Mouse (Mus musculus) midbrain, embryonic 15.5 days (tissue): ENCODE results near the gene Fam83e. TPM values are rescaled to one million over a fixed set of nuclear protein-coding genes. Genes with fewer than 3 reads are reported as not detected.

Experiments
- ATAC-seq: fragments of 200-750 bp; cut with Nextera tagmentation; replicated peaks from 2 replicates; pipeline ENCODE4 v1.8.0; 2017; ENCODE audit warnings: moderate TSS enrichment
- H3K27ac ChIP-seq: fragments of 300-500 bp; sonication (generic); 2 replicates; pipeline ENCODE4 v1.5.1; 2015; ENCODE audit warnings: mild to moderate bottlenecking, inconsistent platforms
- H3K27me3 ChIP-seq: fragments of 300-500 bp; sonication (generic); replicated peaks from 2 replicates; pipeline ENCODE4 v1.6.1; 2015; ENCODE audit warnings: inconsistent platforms
- H3K36me3 ChIP-seq: fragments of 300-500 bp; sonication (generic); replicated peaks from 2 replicates; pipeline ENCODE4 v1.6.1; 2015; ENCODE audit warnings: inconsistent platforms
- H3K4me1 ChIP-seq: fragments of 300-500 bp; sonication (generic); 2 replicates; pipeline ENCODE4 v1.6.1; 2015; ENCODE audit warnings: inconsistent platforms
- H3K4me2 ChIP-seq: fragments of 300-500 bp; sonication (generic); 2 replicates; pipeline ENCODE4 v1.6.1; 2015; ENCODE audit warnings: inconsistent platforms, mild to moderate bottlenecking, moderate library complexity
- H3K4me3 ChIP-seq: fragments of 300-500 bp; sonication (generic); 2 replicates; pipeline ENCODE4 v1.5.1; 2015; ENCODE audit warnings: mild to moderate bottlenecking, inconsistent platforms
- H3K9ac ChIP-seq: fragments of 300-500 bp; sonication (generic); 2 replicates; pipeline ENCODE4 v1.6.1; 2015; ENCODE audit warnings: mild to moderate bottlenecking, inconsistent platforms
- H3K9me3 ChIP-seq: fragments of 300-500 bp; sonication (generic); 2 replicates; pipeline ENCODE4 v1.6.1; 2016; ENCODE audit warnings: inconsistent platforms
- WGBS: fragments of 180-500 bp; shearing (Covaris S2); methylation state at CpG from one replicate; pipeline ENCODE4 v1.1.7; 2015; ENCODE audit warnings: mixed read lengths; 5-methylcytosine and 5-hydroxymethylcytosine counted together
- polyA plus RNA-seq: library from polyadenylated mRNA; unstranded; fragments of >200 nt; fragmentation: Nextera tagmentation; extraction: Ambion mirVana; gene quantifications from 2 replicates; pipeline ENCODE4 v1.2.1, GENCODE M21; 2015

Fam83e gene
- polyA plus RNA-seq, 1 experiment from 2014 or later: 0.74 TPM

DNA sequence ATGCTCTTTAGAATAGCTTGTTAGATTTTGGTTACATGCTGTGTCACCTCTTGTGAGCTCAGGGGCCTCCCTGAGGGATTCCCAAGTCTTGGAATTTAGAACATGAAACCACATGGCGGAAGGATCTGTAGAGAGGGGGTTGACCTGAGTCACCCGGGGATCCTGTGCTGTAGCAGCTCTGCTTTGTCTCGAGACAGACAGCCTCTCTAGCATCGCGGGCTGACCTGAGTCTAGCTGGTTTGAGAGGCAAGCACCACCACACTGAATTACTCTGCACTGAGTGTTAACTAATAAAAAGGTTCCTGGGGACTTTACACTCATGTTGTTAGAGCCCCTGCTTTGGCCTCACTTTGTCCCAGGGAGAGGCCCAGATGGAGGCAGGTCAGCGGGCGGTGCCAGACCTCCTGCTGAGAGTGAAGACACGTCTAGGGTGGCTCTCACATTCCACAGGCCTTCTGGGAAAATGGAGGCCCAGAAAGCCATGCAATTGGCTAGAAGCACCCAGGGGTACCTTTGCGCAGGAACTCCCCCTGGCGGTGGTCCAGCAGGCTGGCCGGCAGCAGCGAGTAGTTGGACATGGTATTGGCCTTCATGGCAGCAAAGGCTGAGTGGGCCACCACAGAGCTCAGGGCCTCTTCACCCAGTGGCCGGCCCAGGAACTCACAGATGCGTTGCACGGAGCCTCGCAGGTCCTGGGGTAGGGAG, 9.9 kb downstream of the Fam83e start:
- no peaks in the 10 kb centered on the region for H3K27me3 ChIP-seq
- no peak overlapping the region for H3K4me2 ChIP-seq
- H3K4me3 ChIP-seq: no peak overlapping the region
- peak; percentile 30; the same call in 1 of the 2 replicates for ATAC-seq
- H3K9me3 ChIP-seq: no peaks in the 10 kb centered on the region
- H3K36me3 ChIP-seq: no peaks in the 10 kb centered on the region
- H3K9ac ChIP-seq: no peak overlapping the region
- H3K27ac ChIP-seq: no peak overlapping the region
- no peaks in the 10 kb centered on the region for H3K4me1 ChIP-seq
- 16% methylated on average over 16 of the region's 16 CpGs for WGBS

DNA sequence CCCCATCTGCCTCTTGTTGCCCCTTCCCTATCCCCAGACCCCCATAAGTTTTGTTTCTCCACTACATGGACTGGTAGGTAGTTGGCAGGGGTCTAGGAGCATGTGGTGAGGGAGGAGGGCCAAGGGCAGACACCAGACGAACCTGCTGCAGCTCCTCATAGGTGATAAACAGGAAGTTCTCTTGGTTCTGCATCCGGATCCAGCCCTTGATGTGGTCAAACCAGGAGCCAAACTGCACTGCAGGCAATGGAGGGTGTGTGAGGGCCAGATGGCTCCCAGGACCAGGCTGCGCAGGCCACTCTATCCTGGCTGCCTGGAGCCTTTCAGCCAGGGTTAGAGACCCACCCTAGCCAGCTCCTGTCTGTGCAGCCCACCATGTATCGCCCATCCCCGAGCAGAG, 12.5 kb downstream of the Fam83e start:
- Histone ChIP-seq H3K4me2 (no peak overlapping the region), H3K27me3 (no peaks in the 10 kb centered on the region), H3K9me3 (no peaks in the 10 kb centered on the region), H3K9ac (no peak overlapping the region), H3K4me1 (no peaks in the 10 kb centered on the region), H3K36me3 (no peaks in the 10 kb centered on the region), H3K4me3 (no peak overlapping the region), H3K27ac (no peak overlapping the region)
- WGBS: 75% methylated on average over 5 of the region's 5 CpGs
- no peak for ATAC-seq

DNA sequence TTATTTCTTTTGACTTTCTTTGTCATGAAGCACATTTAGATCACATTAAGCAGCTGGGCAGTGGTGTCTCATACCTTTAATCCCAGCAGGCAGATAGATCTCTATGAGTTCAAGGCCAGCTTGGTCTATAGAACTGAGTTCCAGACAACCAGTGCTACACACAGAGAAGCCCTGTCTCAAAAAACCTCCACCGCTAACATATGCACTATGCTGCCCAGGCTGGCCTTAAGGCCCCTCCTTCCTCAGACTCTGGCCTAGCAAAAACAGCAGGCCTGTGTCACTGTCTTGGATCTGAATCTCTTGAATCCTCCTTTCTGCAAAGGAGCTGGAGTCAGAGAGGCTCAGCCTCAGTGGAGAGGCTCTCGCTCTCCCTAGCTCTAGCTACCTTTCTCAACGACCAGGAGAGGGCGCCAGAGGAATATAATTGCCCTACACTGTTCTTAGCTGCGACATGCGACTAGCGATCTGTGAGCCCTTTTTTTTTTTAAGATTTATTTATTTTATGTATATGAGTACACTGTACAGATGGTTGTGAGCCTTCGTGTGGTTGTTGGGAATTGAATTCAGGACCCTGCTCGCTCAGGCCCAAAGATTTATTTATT, 18.3 kb downstream of the Fam83e start:
- H3K9me3 ChIP-seq: no peaks in the 10 kb centered on the region
- no peaks in the 10 kb centered on the region for H3K27me3 ChIP-seq
- H3K4me1 ChIP-seq: no peaks in the 10 kb centered on the region
- 6% methylated on average over 9 of the region's 9 CpGs for WGBS
- H3K27ac ChIP-seq: no peak overlapping the region
- no peak overlapping the region for H3K4me3 ChIP-seq
- no peaks in the 10 kb centered on the region for H3K36me3 ChIP-seq
- H3K4me2 ChIP-seq: no peak overlapping the region
- ATAC-seq: peak; percentile 83
- no peak overlapping the region for H3K9ac ChIP-seq

GRCm38 (mm10) chr7:45739820-45740219, 18.8 kb downstream of the Fam83e start:
- ATAC-seq: peak; percentile 20; the same call in 1 of the 2 replicates
- no peak overlapping the region for H3K27ac ChIP-seq

DNA sequence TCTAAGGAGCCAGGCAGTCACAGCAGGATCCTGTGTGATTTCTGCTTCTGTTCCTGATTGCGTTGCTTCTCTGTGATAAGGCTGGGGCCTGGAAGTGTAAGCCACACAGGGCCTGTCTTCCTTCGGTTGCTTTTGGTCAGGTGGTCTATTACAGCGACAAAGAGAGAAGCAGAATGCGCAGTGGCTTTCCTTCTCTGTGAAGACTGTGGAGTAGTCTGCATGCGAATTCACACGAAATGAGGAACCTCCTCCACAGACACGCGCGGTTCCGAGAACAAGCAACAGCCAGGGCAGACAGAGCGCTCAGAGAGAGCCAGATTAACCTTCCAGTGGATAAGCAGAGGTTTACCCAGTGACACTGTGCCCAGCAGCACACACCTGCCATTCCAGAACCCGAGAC, 20.3 kb downstream of the Fam83e start:
- no peak overlapping the region for H3K4me2 ChIP-seq
- H3K9me3 ChIP-seq: no peaks in the 10 kb centered on the region
- H3K27me3 ChIP-seq: no peaks in the 10 kb centered on the region
- no peaks in the 10 kb centered on the region for H3K4me1 ChIP-seq
- H3K27ac ChIP-seq: no peak overlapping the region
- 82% methylated on average over 12 of the region's 12 CpGs for WGBS
- H3K4me3 ChIP-seq: no peak overlapping the region
- H3K36me3 ChIP-seq: no peaks in the 10 kb centered on the region
- no peak for ATAC-seq
- no peak overlapping the region for H3K9ac ChIP-seq

More at GRCm38 (mm10) chr7:45739820-45740219, 18.8 kb downstream of the Fam83e start:
- WGBS: 76% methylated on average over 10 of the region's 10 CpGs
- Histone ChIP-seq H3K9me3 (no peaks in the 10 kb centered on the region), H3K4me3 (no peak overlapping the region), H3K27me3 (no peaks in the 10 kb centered on the region), H3K9ac (no peak overlapping the region), H3K36me3 (no peaks in the 10 kb centered on the region), H3K4me2 (no peak overlapping the region), H3K4me1 (no peaks in the 10 kb centered on the region)

DNA sequence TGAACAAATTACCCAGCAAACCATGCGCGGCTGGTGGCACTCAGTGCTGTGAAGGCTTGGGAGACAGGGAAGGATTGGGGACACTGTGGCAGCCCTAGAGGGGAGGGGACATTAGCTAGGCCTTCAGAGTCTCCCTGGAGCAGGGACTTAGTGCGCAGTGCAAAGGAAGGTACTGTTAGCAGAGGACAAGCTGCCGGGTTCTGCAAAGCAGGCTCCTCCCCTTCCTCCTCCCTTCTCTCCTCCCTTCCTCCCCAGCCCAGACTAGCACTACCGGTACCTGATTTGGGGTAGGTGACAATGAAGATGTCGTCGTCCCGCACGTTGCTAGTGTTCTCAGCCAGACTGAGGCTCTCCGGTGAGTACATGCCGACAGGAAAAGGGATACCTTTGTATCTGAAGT, 20.8 kb downstream of the Fam83e start:
- H3K27ac ChIP-seq: no peak overlapping the region
- H3K9me3 ChIP-seq: no peaks in the 10 kb centered on the region
- 0 out of 2 replicates have a peak overlapping the region, but pooled peaks have one; percentile 9 for H3K4me3 ChIP-seq
- ATAC-seq: no peak
- no peaks in the 10 kb centered on the region for H3K27me3 ChIP-seq
- H3K4me1 ChIP-seq: no peaks in the 10 kb centered on the region
- H3K4me2 ChIP-seq: peak overlapping the region; percentile 12; the same call in 1 of the 2 replicates
- H3K9ac ChIP-seq: no peak overlapping the region
- 39% methylated on average over 11 of the region's 11 CpGs for WGBS
- no peaks in the 10 kb centered on the region for H3K36me3 ChIP-seq

DNA sequence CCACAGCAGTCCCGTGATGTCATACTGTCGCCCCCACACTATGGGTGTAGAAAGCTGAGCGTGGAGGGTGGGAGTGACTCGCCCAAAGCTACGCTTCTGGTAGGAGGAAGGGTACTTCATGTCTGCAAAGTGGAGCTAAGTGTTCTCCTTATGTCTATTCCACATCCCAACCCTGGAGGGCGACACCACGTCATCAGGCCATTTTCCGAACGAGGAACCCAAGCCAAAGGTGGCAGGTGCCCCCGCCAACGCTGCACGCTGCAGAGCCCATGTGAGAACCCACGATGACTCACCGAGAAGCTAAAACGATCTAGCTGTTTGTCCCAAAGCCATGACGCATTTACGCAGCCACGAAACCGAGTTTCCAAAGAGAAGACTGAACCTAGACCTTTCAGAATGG, 21.3 kb downstream of the Fam83e start:
- H3K4me2 ChIP-seq: peak overlapping the region; percentile 12; the same call in 1 of the 2 replicates

DNA sequence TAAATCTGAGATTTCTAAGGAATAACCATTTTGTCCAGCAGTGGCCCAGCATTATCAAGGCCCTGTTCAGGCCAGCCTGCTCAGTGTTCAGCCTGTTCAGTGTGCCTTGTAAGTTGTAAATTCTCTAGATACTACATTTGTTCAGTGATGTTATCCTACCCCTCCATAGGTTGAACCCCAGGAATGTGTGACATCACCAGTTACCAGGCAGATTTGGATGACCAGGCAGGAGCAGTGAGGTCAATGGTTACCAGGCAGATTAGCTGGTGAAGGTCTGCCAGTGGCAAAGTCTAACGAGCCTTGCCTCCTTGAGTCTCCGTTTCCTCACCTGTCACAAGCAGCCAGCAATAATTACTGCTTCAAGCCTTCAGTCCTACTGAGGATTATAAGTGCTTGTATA, 23.4 kb downstream of the Fam83e start:
- 41% methylated on average over 2 of the region's 2 CpGs for WGBS

More for the DNA sequence above, 21.3 kb downstream of the Fam83e start:
- Histone ChIP-seq H3K4me1 (no peaks in the 10 kb centered on the region), H3K27ac (no peak overlapping the region), H3K9me3 (no peaks in the 10 kb centered on the region), H3K27me3 (no peaks in the 10 kb centered on the region), H3K4me3 (0 out of 2 replicates have a peak overlapping the region, but pooled peaks have one; percentile 9), H3K36me3 (no peaks in the 10 kb centered on the region), H3K9ac (no peak overlapping the region)
- no peak for ATAC-seq
- WGBS: 34% methylated on average over 19 of the region's 19 CpGs

DNA sequence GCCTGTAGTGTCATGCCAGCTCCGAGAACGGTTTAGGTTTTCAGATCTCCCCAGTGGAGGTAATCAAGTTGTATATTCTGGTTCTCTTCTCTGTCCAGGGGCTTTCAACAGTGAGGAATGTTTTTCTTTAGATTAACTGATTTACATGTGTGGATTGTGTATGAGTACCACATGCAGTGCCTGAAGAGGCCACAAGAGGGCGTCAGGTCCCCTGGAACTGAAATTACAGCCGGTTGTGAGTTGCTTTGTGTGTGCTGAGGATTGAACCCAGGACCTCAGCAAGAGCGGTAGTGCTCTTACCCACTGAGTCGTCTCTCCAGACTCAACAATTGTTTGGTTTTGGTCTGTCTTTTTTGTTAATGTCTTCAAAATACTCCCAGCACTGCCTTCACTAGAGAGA, 25.5 kb downstream of the Fam83e start:
- Histone ChIP-seq H3K36me3 (no peaks in the 10 kb centered on the region), H3K9me3 (no peaks in the 10 kb centered on the region), H3K27ac (no peak overlapping the region), H3K4me2 (no peak overlapping the region), H3K27me3 (no peaks in the 10 kb centered on the region), H3K4me3 (no peak overlapping the region), H3K9ac (no peak overlapping the region), H3K4me1 (no peaks in the 10 kb centered on the region)
- 70% methylated on average over 6 of the region's 6 CpGs for WGBS
- ATAC-seq: no peak

More for the DNA sequence above, 23.4 kb downstream of the Fam83e start:
- H3K9ac ChIP-seq: no peak overlapping the region
- no peak for ATAC-seq
- H3K4me1 ChIP-seq: no peaks in the 10 kb centered on the region
- no peak overlapping the region for H3K27ac ChIP-seq
- H3K4me3 ChIP-seq: no peak overlapping the region
- H3K27me3 ChIP-seq: no peaks in the 10 kb centered on the region
- H3K36me3 ChIP-seq: no peaks in the 10 kb centered on the region
- H3K9me3 ChIP-seq: no peaks in the 10 kb centered on the region
- H3K4me2 ChIP-seq: no peak overlapping the region

DNA sequence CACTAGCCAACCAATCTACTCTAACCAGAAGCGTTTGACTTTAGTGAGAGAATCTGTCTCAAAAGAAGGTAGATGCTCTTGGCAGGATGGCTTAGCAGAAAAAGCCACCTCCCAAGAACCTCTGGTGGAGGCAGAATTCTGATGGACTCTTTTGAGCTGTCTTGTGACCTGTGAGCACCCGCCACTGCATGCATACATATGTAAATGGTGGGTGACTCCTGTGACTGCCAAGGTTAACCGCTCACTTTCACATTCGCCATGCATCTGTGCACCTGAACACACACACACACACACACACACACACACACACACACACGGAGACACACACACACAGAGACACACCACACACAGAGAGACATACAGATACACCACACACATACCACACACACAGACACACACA, 26.4 kb downstream of the Fam83e start:
- WGBS: 88% methylated on average over 5 of the region's 5 CpGs
- no peaks in the 10 kb centered on the region for H3K9me3 ChIP-seq
- H3K27me3 ChIP-seq: no peaks in the 10 kb centered on the region
- no peaks in the 10 kb centered on the region for H3K36me3 ChIP-seq
- no peak overlapping the region for H3K27ac ChIP-seq
- no peaks in the 10 kb centered on the region for H3K4me1 ChIP-seq
- ATAC-seq: no peak
- H3K9ac ChIP-seq: no peak overlapping the region
- H3K4me2 ChIP-seq: no peak overlapping the region
- no peak overlapping the region for H3K4me3 ChIP-seq

- H3K4me2 ChIP-seq: no peak overlapping the region
- H3K9ac ChIP-seq: no peak overlapping the region
- H3K36me3 ChIP-seq: no peaks in the 10 kb centered on the region
- H3K4me1 ChIP-seq: no peaks in the 10 kb centered on the region
- ATAC-seq: no peak
- H3K27ac ChIP-seq: no peak overlapping the region
- H3K9me3 ChIP-seq: no peaks in the 10 kb centered on the region
- WGBS: 81% methylated on average over 7 of the region's 7 CpGs
- H3K27me3 ChIP-seq: no peaks in the 10 kb centered on the region
- no peak overlapping the region for H3K4me3 ChIP-seq
Measured at GRCm38 (mm10) chr7:45748110-45748509, 27.1 kb downstream of the Fam83e start.

- Histone ChIP-seq H3K4me2 (no peak overlapping the region), H3K9ac (no peak overlapping the region), H3K27me3 (no peaks in the 10 kb centered on the region), H3K36me3 (no peaks in the 10 kb centered on the region), H3K4me3 (no peak overlapping the region), H3K27ac (no peak overlapping the region), H3K4me1 (no peaks in the 10 kb centered on the region), H3K9me3 (no peaks in the 10 kb centered on the region)
- WGBS: 50% methylated on average over 10 of the region's 10 CpGs
- no peak for ATAC-seq
Measured at GRCm38 (mm10) chr7:45749401-45749800, 28.4 kb downstream of the Fam83e start.

- no peak for ATAC-seq
- no peak overlapping the region for H3K4me2 ChIP-seq
- WGBS: 87% methylated on average over 9 of the region's 9 CpGs
- no peaks in the 10 kb centered on the region for H3K4me1 ChIP-seq
- no peak overlapping the region for H3K4me3 ChIP-seq
- H3K27me3 ChIP-seq: no peaks in the 10 kb centered on the region
- H3K9me3 ChIP-seq: no peaks in the 10 kb centered on the region
- H3K27ac ChIP-seq: no peak overlapping the region
- no peak overlapping the region for H3K9ac ChIP-seq
- no peaks in the 10 kb centered on the region for H3K36me3 ChIP-seq
Measured at GRCm38 (mm10) chr7:45750162-45750561, 29.1 kb downstream of the Fam83e start.
